Mouse (Mus musculus) liver, embryonic 14.5 days (tissue): ENCODE data around the gene Myrip.

Experiments
- CTCF ChIP-seq: IDR thresholded peaks from 2 replicates; pipeline ENCODE4 v1.5.1; 2016; ENCODE audit warnings: antibody characterized with exemption, low read depth, control low read depth
- EP300 ChIP-seq: IDR thresholded peaks from 2 replicates; pipeline ENCODE4 v1.6.1; 2016; ENCODE audit warnings: antibody characterized with exemption, low read depth

- TF ChIP-seq CTCF: no peak
- no peak for TF ChIP-seq EP300
Observed at GRCm38 (mm10) chr9:120395188-120395587, 93.9 kb downstream of the Myrip start.
